Mouse (Mus musculus) left cerebral cortex, adult 18-20 months (tissue): Measurements from ENCODE around the gene Gtdc1. TPM values are rescaled to one million over a fixed set of nuclear protein-coding genes. Genes with fewer than 3 reads are reported as not detected.

Source experiments
- DNase-seq, 2 experiments: peaks; one replicate each; pipeline ENCODE4 v3.0.0; 2021 to 2022; ENCODE audit warnings: low spot score in 2 of 2, mixed read lengths in 1 of 2
- total RNA-seq, 2 experiments: library from RNA; stranded (reverse); gene quantifications; 2 replicates each; pipeline ENCODE4 v1.2.3; 2021

Gtdc1 gene
- total RNA-seq, 2 experiments from 2014 or later, result 88.1 to 97.0 TPM

GRCm38 (mm10) chr2:44926167-44926682, 1.2 kb downstream of the Gtdc1 start:
- DNase-seq, result no peak

GRCm38 (mm10) chr2:44924618-44925017, 2.8 kb downstream of the Gtdc1 start:
- DNase-seq, result no peak

- DNase-seq, result no peak
Measured at GRCm38 (mm10) chr2:44923056-44923883, 4.2 kb downstream of the Gtdc1 start.

DNA sequence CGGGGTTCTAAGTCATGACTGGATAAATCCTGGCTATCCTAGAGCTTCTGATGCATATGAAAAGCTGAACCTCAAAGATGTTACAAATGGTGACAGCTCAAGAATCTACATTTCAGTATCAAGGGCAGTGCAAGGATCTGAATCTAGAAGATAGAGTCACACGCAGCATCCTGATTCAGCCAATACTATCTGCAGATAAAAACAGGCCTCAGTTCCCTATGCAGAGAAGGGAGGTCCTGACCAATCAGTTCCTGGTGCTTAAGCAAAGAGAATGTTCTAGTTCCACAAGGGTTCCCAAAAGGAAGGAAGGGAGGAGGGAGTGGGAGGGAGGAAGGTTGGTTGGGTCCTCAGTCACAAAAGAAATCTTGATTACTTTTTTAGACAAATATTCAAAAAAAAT, 5.0 kb downstream of the Gtdc1 start:
- no peak for DNase-seq

GRCm38 (mm10) chr2:44920471-44920870, 7.0 kb downstream of the Gtdc1 start:
- DNase-seq, result no peak

DNA sequence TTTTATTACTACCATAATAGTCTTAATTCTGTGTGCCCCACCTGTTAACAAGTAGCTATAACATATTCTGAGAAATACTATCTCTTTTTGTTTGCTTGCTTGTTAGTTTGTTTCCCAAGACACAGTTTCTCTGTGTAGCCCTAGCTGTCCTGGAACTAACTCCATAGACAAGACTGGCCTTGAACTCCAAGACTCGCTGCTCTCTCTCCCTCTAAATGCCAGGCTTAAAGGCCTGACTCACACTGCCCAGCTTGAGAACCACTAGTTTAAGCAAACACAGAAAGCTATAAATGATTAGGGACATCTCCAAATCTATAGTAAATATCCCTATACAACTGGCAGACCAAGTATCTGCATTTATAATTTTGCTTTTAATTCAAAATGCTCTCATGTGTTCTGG, 8.1 kb downstream of the Gtdc1 start:
- DNase-seq, result no peak

DNA sequence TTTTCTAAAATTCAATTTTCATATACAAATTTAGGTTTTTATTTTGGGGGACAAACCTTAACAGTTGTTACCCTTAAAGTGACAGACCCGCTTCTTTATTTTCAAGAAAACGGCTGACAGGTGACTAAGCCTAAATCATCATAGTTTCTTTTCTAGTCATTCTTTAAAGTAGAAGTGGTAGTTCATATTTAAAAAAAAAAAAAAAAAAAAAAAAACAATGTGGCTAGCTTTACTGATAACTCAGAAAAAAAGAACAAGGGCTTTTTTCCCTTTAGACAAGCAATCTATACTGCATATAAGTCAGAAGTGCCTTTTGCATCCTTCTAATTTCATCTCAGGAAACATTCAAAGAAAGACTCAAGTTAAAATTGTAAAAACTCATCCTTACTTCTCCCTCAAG, 8.7 kb downstream of the Gtdc1 start:
- DNase-seq, result no peak

DNA sequence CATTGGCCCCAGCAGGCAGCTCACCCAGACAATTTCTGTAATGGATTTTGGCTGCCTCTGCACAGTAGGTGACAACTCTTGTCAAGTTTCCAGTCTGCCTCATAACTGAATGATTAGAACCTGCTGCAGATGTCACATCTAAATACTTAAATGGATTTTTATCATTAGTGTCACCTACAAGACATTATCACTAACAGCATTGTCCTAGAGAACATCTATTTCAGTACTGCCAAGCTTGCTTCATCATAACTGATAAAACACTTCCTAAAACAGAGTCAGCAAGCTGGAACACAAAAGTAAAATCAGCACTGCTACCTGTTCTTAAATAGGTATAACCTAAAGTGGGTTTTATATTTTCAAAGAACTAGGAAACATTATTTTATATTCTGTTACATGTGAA, 11.2 kb downstream of the Gtdc1 start:
- no peak for DNase-seq

DNA sequence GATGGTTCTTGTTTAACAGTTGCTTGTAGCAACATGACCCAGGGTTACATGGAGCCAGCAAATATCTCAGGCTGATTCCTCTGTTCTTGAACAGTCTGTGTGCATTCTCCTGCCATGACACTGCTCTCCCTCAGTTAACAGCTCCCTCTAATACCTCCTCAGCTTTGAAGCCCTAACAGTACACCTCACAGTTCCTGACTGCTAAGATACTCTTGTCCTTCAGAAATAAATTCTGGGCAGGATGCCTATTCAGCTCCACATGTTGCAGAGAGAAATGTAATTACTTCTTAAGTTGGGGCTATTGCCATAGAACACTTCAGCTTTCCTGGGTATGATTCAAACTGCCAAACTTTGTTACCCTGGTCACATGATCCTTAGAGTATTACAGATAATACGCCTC, 29.7 kb downstream of the Gtdc1 start:
- no peak for DNase-seq

DNA sequence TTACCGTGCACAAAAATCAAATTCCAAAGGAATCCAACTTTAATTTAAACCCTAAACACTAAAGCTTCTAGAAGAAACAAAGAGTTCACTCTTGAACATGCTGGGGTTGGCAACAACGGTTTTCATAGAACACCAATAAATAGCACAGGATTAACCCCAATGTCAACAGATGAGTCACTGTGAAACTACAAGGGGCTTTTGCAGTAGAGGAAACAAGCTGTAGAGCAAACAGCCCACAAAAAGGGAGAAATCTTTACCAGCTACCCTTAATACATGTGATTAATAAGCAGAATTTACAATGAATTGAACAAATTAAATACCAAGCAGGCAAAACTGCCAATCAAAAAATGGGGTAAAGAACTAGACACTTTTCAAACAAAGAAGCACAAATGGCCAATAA, 53.7 kb downstream of the Gtdc1 start:
- no peak for DNase-seq

- no peak for DNase-seq
Measured at GRCm38 (mm10) chr2:44864726-44865125, 62.7 kb downstream of the Gtdc1 start.

DNA sequence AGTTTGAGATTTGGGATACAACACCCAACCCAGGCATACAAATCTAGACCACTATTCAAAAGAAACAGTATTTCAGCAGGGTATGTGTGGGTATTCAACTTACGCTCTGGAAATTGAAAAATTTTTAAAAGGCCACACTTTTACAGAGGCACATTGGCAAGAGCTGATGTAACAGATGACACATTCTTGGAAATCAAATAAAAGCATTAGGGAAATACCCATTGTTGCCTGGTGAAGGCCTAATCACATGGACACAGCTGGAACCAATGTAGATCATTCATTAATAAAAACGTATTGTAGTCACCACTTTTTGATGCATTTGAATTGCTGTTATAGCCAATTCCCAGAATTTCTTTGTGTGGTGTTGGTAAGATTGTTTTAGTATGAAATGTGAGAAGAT, 73.0 kb downstream of the Gtdc1 start:
- no peak for DNase-seq

- no peak for DNase-seq
Measured at GRCm38 (mm10) chr2:44849666-44850065, 77.8 kb downstream of the Gtdc1 start.

DNA sequence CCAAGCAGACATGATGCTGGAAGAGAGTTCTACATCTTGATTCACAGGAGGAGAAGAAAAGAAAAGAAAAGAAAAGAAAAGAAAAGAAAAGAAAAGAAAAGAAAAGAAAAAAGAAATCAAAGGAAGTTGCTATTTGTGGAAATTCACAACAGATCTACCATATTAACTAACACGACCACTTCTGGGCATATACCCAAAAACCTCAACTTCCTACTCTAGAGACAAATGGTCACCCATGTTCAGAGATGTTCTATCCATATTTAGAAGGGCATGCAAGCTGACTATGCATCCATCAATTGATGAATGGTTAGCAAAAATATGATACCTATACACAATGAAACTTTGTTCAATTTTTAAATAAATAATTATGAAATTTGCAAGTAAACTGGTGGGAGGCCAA, 79.3 kb downstream of the Gtdc1 start:
- no peak for DNase-seq

- DNase-seq, result no peak
Measured at GRCm38 (mm10) chr2:44845424-44845823, 82.0 kb downstream of the Gtdc1 start.

GRCm38 (mm10) chr2:44829753-44830152, 97.7 kb downstream of the Gtdc1 start:
- DNase-seq, result no peak

- DNase-seq, result no peak
Measured at GRCm38 (mm10) chr2:44829346-44829745, 98.1 kb downstream of the Gtdc1 start.

DNA sequence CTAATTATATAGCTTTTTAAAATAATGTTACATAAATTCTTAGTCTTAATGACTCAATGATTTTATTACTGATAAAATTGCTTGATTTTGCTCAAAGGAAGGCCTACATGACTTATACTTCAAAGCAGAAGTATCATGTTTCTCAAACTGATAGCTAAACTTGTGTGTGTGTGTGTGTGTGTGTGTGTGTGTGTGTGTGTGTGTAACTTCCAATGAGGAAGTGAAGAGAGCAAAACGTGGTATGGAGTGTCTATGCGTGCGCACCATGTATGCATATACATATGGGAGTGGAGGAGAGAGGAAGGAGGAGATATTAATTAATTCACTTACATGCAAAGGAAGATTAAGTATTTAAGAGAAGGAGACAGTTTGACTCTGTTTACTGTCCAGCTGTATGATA, 100.8 kb downstream of the Gtdc1 start:
- DNase-seq, result no peak

DNA sequence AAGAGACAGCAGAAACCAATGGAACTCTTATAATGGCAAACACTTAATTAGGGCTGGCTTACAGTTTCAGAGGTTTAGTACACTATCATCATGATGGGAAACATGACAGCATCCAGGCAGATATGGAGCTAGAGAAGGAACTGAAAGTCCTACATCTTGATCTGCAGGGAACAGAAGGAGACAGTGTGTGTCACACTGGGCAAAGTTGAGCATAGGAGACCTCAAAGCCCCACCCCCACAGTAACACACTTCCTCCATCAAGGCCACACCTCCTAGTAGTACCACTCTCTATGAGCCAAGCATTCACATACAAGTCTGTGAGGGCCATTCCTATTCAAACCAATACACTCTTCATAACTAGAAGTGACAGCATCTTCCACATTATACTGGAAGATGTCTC, 109.7 kb downstream of the Gtdc1 start:
- DNase-seq, result no peak

- no peak for DNase-seq
Measured at GRCm38 (mm10) chr2:44813729-44814128, 113.7 kb downstream of the Gtdc1 start.

DNA sequence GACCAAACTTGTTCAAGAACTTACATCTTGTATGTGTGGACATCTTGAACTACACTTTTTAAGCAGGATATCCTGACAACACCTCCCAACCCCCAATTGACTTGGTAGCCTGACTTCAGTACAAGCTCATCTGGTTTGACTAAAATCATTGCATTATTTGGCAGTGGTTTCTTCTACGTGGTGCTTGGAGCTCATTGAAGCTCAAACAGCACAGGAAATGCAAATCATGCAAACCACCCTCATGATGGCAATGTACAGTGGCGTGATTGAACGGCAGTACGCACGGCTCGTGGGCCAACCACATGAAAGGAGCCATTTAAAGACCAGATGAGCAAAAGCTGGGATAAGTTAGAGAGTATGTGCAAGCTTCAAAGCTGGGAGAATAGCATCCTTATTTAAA, 123.0 kb downstream of the Gtdc1 start:
- no peak for DNase-seq

- no peak for DNase-seq
Measured at GRCm38 (mm10) chr2:44801361-44801760, 126.1 kb downstream of the Gtdc1 start.

DNA sequence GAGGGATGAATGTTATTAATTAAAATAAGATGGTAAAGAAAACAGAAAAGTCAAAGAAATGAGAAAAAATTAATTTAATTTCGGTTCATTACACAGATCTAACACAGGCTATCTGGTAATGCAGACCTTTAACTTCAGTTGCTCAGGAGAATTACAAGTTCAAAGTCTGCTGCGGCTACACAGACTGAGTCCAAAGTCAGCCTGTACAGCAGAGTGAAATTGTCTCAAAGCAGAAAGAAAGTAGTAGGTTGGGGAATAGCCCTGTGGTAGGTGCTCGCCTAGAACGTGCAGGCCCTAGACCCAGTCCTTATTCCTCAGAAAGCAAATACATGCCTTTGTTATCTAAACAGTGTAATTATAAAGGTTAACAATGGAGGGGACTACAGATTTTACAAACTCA, 135.6 kb downstream of the Gtdc1 start:
- DNase-seq, result no peak
